Mouse (Mus musculus) thymus, postnatal 10 days (tissue): ENCODE results near the gene Paqr3.

Experiments
- DNase-seq, 2 experiments: peaks; one replicate each; pipeline ENCODE4 v3.0.0; 2021; ENCODE audit warnings: low spot score in 2 of 2

Gene Paqr3

GRCm38 (mm10) chr5:97111207-97111910, at the start of gene Paqr3:
Paqr3 (minus strand) TSS chr5:97111596.
- DNase-seq: peak; percentile 89 to 92

- no peak for DNase-seq
Observed at GRCm38 (mm10) chr5:97154688-97155087, 43.3 kb upstream of the Paqr3 start.

GRCm38 (mm10) chr5:97135331-97135730, 23.9 kb upstream of the Paqr3 start:
- no peak for DNase-seq

GRCm38 (mm10) chr5:97129589-97129988, 18.2 kb upstream of the Paqr3 start:
- DNase-seq: no peak

GRCm38 (mm10) chr5:97128242-97129226, 17.1 kb upstream of the Paqr3 start:
- DNase-seq: peak in 1 of 2 experiments; percentile 9

GRCm38 (mm10) chr5:97127284-97127683, 15.9 kb upstream of the Paqr3 start:
- DNase-seq: no peak

- DNase-seq: peak in 1 of 2 experiments; percentile 49
Observed at GRCm38 (mm10) chr5:97126005-97126404, 14.6 kb upstream of the Paqr3 start.

- no peak for DNase-seq
Observed at GRCm38 (mm10) chr5:97125459-97125970, 14.1 kb upstream of the Paqr3 start.

GRCm38 (mm10) chr5:97124977-97125376, 13.6 kb upstream of the Paqr3 start:
- no peak for DNase-seq

- no peak for DNase-seq
Observed at GRCm38 (mm10) chr5:97110697-97111096, 699 bp downstream of the Paqr3 start.

GRCm38 (mm10) chr5:97110133-97110532, 1.3 kb downstream of the Paqr3 start:
- no peak for DNase-seq

- DNase-seq: no peak
Observed at GRCm38 (mm10) chr5:97108333-97108732, 3.1 kb downstream of the Paqr3 start.

- DNase-seq: no peak
Observed at GRCm38 (mm10) chr5:97099954-97100353, 11.4 kb downstream of the Paqr3 start.

GRCm38 (mm10) chr5:97097631-97098041, 13.8 kb downstream of the Paqr3 start:
- no peak for DNase-seq

- no peak for DNase-seq
Observed at GRCm38 (mm10) chr5:97095335-97095734, 16.1 kb downstream of the Paqr3 start.

- no peak for DNase-seq
Observed at GRCm38 (mm10) chr5:97092970-97093369, 18.4 kb downstream of the Paqr3 start.

- no peak for DNase-seq
Observed at GRCm38 (mm10) chr5:97090034-97090784, 21.2 kb downstream of the Paqr3 start.

- DNase-seq: no peak
Observed at GRCm38 (mm10) chr5:97089426-97089825, 22.0 kb downstream of the Paqr3 start.

GRCm38 (mm10) chr5:97088231-97088630, 23.2 kb downstream of the Paqr3 start:
- no peak for DNase-seq

GRCm38 (mm10) chr5:97087746-97088145, 23.6 kb downstream of the Paqr3 start:
- no peak for DNase-seq

GRCm38 (mm10) chr5:97087030-97087630, 24.3 kb downstream of the Paqr3 start:
- no peak for DNase-seq
